Mouse (Mus musculus) heart, postnatal 0 days (tissue): ENCODE measurements at regions not wholly inside any gene's neighbourhood (a gene's known extent, or its start where the extent isn't known, plus 50 kb on each side); places are given as distances from the start of the nearest gene placed in this dataset.

Source experiments
- CTCF ChIP-seq: IDR thresholded peaks from 2 replicates; pipeline ENCODE4 v1.5.1; 2016; ENCODE audit warnings: antibody characterized with exemption, control low read depth, low read depth
- EP300 ChIP-seq: IDR thresholded peaks from 2 replicates; pipeline ENCODE4 v1.6.1; 2016; ENCODE audit warnings: antibody characterized with exemption, low read depth

- TF ChIP-seq CTCF, result no peak
- no peak for TF ChIP-seq EP300
Measured at GRCm38 (mm10) chr7:83444279-83444615, 140.5 kb upstream of the Tmc3 start.
